Mouse (Mus musculus): Measurements from ENCODE around the gene Slc20a1.

The Slc20a1 gene

DNA sequence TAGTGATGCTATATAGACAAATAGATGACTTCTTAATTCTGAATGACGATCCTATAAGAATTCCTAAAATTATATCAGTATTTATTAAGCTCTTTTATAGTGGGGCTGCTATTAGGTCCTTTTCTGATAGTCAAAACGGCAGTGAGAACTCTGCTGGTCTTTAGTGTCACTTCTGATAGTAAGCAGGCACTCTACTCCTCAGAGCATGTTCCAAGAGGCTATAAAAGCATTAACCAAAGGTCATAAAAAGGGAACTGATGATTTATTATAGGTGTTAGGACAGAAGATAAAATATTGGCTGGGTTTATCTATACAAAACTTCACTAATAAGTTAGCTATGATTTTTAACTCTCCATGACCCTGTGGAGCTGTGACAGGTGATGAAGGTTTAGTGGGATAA is 55.5 kb downstream of the Slc20a1 start:
- no peak for DNase-seq

DNA sequence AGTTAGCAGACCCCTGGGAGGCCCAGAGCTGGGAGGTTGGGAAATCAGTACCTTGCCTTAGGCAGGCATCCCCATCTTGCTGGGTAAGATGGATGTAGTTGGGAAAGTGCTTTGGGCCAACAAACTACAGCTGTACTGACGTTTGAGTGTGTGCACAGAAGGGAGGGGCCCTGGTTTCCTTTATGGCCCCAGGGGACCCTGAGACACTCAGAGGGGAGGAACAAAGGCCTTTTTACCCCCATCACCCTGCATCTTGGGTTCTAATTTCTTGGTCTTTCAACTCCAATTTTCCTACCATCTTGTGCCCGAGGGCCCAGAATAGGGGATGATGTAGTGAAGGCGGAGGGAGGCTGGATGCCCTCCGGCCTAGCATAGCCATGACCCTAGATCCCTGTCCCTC is 57.4 kb downstream of the Slc20a1 start:
- DNase-seq, result peak; percentile 26 to 34

DNA sequence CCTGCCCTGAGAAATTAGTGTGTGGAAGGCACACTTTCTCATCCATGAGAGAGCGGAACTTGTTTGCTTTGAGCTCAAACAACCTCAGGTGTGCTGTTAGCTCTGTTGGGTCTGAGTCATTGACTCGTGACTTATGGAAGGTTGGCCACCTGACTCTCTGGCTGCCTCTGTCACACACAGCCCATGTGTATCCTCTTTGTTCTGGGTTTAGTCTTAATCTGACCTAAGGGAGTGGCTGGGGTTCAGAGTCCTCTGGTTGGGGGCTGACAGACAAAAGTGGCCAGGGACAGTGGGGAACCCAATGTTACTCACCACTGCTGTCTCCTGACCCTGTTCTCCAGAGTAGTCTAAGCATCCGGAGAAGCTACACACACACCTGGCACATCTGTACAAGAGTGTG is 59.5 kb downstream of the Slc20a1 start:
- no peak for DNase-seq

DNA sequence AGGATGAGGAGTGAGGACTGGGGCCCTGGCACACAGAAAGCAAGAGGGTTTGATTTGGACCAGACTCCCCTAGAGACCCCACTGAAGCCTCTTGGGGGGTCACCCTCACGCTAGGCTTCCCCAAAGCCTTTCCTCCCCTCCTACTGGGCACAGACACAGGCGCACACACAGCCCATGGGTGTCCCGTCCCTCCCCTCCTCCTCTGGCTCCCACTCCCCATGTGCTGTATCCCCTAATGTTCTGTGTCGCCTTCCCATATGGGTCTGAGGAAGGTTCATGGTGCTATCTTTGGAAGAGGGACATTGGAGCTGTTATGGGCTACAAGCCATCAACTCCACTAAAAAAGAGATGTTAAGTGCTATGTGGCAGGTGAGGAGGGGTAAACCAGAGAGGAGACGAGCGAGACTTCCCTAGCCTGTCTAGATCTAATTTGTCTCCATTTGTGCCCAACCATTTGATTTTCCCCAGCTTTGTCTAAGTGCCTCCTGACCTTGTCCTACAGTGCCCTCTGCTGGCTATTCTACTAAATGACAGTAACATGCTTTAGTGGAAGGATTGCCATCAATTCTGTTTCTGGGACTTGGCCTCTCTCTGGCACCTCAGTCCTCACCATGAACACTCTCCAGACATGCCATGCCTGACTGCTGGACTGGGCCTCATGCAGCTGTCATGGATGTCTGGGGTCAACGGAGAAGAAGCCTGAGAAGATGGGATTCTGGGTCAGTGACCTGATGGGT is 60.1 kb downstream of the Slc20a1 start:
- DNase-seq, result peak in 1 of 2 experiments; percentile 53

DNA sequence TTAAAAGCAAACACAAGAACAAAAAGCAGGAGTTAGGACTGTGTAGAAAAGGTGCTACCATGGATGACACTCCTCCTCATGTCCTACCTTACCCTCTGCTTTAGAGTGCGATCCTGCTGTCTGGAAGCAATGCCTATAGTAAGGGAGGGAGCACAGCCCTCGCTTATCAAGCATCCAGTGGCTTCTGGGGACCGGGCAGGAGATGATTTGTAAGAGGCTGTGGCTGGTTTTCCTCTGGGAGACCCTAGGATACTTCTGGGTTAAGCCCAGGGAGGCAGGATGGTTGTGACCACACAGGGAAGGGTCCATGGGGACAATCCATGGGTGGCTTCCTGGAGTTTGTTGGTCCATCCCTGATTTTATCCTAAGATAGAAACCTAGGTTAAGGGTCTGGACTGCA is 62.1 kb downstream of the Slc20a1 start:
- DNase-seq, result no peak
